Mouse (Mus musculus): ENCODE measurements at regions not wholly inside any gene's neighbourhood (a gene's known extent, or its start where the extent isn't known, plus 50 kb on each side); places are given as distances from the start of the nearest gene placed in this dataset.
"Not testable (repeated sequence)": the region's sequence is repeated elsewhere in the genome, so short reads cannot be mapped to it uniquely, and the experiment has no call there.

DNA sequence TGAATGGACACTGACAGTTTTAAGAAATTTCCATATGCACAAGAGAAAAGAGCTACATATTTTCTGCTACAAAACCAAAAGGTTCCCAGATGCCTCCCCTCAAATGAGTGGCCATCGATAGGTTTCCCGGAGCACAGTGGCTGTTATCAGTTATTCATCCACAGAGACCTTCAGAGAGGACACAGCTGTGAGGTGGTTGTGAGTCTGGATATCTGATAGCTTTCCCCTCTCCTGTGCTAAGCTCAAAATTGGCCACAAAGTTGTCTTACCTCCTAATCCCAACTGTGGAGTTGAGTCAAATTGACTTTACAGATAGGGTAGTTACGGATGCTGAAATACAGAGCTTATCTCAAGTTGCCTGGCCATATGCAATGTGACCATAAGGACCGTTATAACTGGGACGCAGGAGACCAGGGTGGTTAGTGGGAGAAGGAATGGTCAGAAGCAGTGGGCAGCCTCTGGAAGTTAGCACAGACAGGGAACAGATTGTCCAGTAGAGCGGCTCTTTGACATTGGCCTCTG is 93.3 kb upstream of the Zfp706 start:
- no peak for DNase-seq

DNA sequence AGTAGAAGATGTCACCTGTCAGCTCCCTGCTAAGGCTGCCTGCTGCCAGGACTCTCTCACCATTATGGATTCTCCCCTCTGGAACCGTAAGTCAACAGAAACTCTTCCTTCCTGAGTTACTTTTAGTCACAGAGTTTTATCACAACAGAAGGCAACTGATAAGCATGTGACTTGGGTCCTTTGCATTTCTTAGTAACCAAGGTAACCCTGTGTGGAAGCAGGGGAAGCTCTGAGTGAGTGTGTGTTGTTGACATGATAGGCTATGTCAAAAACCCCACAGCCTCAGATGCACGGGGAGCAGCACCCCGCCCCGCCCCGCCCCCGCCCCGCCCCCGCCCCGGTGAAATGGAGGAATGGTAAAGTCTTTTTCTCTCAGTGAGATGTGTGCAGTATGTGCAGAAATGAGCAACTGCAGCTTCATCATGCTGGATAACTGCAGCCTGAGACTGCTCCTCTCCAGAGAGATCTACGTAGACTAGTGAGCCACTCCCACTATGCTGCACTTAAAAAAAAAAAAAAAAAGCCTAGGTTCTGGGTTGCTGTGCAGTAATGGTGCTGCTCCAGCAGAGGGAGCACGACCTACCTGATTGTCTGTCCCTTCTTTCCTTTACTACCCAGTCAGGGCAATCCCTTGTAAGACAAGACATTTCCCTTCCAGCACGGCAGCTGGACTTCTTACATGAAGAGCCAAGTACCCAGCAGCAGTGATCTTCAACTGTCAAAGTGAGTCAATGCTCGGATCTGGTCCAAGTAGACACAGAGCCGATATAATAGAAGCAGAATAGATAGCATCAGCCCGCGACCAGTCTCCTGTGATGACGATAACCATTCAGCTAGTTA is 92.6 kb upstream of the Zfp706 start:
- DNase-seq = peak; percentile 62 to 63

DNA sequence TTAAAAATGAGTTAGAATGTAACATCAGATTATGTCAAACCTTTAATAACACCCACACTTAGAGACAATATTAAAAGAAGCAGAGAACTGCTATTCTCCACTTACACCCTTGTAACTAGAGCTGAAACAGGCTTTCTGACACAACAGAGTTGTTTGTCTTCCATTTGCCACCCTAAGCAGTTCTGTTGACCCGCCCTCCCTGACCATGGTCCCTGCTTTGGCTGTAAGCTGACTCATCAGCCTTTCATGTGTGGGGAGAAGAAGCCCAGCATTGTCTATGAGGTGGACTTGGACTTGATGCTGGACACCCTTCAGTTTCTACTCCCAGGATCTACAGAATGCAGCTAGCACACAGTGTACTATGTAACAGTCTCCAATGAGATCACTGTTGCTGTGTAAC is 91.6 kb upstream of the Zfp706 start:
- no peak for DNase-seq

DNA sequence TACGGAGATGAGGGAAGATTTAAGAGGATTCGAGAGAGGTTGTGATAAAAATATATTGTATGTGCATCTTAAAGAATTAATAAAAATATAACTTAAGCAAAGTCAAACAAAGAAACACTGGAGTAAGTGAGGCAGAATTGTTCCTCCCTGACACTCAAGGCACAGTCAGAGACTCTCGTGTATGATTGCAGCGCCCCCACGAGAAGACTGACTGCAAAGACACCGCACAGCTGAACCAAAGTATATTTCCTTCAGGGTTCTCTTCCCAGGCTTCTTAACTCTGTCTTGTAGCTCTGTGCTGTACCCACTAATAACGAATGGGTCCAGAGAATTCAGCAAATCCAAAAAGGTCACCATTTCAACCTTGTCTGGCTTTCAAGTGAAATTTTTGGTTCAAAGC is 89.9 kb upstream of the Zfp706 start:
- DNase-seq = no peak

DNA sequence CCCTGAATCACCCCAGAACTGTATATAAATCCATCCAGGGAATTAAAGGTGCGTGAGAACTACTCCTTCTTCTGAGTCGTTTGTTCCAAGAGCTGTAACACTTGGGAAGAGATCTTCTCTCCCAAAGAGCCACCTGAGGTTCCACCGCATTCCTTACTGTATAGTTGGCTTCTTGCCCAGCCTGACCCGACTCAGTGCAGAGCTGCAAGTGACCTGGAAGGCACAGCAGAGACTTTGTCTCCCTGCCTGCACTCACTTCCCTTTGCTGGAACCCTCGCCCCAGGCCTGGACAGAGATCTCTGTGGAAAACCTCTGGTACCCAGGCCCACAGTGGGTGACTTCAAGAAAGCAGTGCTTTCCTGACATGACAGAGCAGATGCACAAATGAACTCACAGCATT is 83.6 kb upstream of the Zfp706 start:
- DNase-seq = not testable (repeated sequence)

DNA sequence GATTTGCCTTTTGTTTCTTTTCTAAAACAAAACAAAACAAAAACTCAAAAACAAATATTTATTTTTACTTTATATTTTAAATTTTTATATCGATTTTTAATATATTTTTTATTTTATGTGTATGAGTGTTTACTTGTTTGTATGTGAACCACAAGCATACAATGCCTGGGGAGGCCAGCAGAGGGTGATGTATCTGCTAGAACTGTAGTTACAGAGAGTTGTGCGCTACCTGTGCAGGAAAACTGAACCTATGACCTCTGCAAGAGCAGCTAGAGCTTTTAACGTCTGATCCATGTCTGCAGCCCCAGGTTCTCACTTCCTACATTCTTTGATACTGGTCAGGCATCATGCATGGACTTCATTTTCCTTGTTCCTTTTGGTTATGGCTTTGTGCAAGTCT is 76.2 kb upstream of the Zfp706 start:
- DNase-seq = no peak

DNA sequence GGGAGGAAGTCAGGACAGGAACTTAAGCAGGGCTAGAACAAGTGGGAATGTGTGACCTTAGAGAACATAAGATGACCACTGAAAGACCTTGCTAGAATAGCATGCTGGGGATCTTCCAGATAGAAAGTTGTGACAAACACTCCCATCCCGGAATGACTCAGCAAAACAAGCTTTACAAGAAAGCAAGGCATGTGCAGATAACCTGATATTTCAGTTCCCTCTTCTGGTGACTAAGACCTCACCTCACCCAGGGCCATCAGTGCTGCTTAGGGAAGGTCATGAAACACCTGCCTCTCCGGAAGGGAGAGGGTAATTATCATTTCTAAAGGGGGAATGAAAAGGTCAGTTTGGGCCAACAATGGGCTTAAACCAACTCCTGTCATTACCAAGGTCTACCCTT is 74.3 kb upstream of the Zfp706 start:
- no peak for DNase-seq

DNA sequence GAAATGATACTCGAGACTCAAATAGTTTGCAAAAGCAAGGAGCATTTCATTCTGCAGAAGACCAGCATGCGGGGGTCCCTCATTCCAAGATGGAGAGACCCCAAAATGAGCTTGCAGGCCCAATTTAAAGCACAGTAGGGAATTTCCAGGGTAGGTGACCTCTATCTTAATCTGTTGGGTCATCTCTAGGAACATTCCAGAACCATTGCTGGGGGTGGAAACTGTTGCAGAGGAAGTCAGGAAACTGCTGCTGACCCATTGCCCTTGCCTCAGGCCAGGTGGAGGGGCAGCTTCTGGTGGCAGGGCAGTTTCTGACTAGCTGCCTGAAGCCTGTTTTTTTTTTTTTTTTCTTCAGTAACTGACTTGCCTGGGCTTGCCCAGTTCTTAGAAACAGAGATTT is 73.4 kb upstream of the Zfp706 start:
- no peak for DNase-seq

DNA sequence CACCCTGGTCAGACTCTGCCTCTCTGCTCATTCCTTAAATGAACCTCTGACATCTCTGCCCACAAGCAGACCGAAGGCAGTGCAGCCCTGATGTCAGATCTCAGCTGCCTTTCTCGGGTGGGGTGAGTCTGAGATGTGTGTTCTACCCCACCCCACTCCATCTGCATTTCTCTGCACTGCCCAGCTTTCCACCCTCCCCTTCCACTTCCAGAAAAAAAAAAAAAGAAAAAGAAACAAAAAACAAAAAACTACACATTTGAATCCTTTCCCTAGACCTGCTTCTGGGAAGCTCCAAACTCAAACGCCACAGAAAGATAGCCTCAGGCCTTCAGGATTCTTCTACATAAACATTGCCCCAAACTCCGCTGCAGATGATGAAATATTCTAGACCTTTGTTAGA is 72.8 kb upstream of the Zfp706 start:
- DNase-seq = no peak

DNA sequence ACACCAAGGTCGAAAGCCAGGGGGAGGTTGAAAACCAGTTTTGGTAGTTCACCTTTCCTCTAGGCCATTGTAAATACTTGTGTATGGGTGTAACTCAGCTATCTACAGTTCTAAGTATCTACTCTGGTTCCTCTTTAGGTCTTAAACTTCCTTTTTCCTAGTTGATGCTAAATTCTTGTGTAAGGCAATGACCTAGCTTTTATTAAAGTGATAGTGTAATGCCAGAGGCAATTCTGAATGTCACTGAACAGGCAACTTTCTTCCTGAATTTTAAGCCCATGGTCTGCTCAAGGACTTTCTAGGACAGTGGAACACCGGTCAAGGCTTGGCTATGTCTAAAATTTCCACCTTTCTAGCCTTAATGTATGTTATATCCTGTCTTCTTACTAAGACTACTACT is 66.6 kb upstream of the Zfp706 start:
- DNase-seq = not testable (repeated sequence)

DNA sequence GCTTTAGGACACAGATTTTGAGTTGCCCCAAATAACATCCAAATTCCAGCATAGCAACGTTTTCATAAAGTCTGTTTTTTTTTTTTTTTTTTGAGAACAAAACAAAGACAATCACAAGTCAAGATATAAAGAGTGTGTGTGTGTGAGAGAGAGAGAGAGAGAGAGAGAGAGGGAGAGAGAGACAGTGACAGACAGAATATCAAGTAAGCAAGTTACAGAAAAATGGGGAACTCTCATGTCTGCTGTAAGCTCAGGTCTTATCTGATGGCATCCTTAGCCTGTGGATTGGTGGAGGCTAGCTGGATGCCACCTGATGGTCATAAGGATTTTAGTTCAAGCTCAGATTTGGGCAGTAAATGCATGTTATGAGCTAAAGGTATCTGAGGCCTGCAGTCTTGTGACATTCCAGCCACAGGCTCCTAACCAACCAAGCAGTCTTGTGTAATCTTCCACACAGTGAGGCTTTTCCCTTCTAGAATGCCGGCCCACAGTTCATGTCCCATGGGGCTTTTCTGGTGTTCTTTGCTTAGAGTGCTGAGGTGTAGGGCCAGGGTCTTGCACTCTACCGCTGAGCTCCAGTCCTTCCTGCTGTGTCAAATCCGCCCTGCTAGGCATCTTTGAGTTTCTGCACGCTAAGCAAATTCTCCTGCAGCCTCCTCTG is 64.8 kb upstream of the Zfp706 start:
- DNase-seq = no peak

DNA sequence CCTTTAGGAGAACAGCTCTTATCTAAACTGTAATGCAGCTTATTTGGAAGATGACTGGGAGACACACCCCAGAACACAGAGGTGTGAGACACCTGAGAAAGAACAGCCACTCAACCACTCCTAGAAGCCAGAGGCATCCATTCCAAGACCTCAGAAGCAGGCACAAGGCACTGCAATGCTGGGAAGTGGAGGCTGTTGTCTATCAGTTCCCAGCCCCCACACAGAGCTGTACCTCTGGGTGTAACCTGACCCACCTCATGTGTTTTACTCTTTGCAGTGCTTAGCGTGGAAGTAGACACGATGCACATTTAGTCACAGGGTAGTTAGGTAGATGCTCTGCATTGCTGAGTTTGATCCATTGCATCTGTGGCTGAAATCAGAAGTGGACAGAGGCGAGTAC is 62.6 kb upstream of the Zfp706 start:
- no peak for DNase-seq

DNA sequence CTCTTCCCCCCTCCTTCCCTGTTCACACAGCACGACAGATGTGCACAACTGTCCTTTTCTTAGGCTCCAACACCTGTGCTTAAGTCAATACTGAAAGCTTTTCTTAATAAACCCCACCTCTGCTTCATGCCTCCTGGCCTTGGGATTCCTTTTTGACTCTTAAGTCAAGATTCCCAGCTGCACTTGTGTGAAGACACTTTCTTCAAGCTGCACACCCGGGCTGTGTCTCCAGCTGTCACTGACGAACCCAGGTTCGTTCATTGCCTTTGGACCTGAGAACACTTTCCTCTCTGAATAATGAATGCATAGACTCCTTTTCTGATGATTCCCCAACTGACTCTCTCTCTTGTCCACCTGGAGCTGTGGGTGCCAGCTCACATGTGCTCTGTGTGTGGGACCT is 59.8 kb upstream of the Zfp706 start:
- no peak for DNase-seq

DNA sequence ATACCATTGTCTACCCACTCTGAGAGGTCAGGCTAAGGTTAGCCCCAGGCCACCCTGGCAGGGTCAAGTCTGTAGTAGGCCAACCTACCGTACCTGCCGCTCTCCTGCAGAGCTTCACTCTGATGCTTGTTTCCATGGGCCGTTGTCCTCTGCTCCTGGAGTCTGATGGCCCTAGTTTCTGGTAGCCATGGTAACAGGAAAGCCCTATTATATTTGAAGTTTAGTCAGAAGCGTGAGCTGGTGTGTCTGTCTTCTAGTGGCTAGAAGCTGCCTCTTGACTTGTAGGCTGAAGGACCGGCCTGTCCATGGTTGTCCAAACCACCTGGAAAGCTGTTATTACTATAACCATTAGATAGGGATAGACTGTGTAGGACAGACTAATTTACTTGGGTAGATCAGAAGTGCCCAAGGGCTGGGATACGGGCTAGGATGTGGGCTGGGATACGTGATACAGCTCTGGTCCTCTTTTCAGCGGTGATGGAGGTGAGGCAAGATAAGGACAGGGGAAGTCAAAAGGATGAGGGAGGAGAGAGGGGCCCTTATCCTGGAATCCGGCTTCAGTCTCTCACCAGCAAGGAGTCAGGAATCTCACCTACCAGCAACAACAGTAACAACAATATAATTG is 58.5 kb upstream of the Zfp706 start:
- DNase-seq = no peak

DNA sequence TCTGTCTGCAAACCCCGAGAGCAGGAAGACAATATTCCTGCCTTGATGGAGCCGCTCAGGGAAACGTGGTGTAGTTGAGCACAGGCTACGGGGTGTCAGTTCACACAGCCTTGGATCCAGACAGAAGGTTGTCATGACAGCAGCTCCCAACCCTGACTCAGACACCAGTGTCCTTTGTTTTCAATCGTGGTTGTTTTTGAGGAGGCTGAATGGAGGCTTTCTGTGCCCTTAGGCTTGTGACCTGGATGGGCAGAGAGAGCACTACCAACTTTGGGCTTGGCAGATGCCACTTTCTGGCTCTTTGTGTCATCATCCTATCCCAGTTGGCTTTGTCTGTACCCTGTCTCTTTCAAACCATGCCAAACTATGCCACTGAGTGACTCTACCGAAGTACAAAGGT is 57.8 kb upstream of the Zfp706 start:
- DNase-seq = no peak

DNA sequence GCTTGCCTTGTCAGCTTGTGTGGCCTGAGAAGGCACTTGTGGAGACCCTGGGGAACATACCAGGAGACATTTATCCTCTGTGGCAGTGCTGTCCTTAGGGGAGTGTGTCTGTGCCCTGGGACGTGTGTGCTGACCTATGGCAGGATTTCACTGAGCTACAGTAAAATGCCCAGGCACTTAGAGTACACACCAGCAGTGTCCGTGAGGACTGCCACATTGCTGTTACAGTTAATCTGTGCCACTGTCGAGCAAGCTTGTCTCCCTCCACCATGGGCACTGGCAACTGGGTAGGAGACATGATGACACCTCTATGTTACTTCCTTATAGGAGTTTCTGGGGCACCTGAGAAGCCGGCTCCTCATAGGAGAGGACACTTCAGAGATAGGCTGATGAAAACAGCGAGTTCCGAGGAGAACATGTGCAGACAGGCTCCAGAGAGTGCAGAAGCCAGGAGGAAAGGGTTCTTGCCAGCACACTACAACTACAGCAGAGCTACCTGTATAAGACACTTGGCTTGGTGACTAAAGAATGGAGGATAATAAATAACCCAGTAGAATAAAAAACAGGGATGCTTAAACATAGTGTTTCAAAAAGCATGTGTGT is 56.3 kb upstream of the Zfp706 start:
- no peak for DNase-seq

DNA sequence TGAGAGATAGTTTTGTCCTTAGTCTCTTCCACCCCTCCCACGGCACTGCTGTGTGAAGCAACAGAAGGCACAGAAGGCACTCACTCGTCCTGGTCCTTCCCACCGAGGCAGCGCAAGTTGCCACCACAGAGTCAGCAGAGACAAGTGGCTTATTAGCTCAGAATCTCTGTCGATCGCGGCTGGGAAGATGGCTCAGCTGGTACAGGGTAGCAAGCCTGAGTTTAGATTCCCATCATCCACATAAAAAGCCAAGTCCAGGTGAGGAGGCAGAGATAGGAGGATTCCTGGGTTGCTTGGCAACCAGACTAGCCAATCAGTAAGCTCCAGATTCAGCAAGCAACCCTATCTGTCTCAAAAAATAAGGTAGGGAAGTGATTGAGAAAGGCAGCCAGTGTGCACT is 55.0 kb upstream of the Zfp706 start:
- no peak for DNase-seq

DNA sequence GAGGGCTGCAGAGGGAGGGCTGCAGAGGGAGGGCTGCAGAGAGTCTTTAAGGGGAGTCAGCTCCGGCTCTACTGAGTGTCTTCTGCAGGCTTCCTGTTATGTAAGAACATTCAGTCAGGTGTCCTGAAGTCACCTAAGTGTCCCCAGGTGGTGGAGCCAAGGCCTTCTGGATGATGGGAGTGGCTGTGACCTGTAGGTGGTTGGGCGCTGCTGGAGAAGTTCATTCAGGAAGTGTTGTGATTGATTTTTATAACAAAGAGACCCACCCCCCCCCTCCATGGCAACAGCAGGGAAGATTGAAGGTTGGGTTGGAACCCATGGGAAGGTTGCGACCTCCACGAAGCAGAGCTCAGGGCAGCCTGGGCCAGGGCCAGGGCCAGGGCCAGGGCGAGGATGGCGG is 53.9 kb upstream of the Zfp706 start:
- no peak for DNase-seq

DNA sequence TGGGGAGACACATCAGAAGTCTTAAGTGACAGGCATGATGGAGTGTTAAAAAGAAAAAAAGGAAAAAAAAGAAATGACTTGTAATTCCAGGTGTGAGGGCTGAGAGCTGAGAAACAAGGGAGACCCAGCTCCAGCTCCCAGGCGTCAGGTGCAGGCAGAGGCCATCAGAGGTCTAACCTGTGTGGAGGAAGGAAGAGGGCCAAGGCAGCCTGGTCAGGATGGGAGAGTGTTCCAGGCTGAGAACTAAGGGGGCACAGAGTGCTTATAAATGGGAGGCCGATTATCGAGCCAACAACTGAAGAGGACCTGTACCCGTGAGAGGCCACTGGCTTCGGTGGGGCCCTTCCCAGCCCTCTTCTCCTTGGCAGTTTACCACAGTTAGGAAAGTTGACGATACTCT is 53.3 kb upstream of the Zfp706 start:
- DNase-seq = no peak
